In the genomic region with DNA sequence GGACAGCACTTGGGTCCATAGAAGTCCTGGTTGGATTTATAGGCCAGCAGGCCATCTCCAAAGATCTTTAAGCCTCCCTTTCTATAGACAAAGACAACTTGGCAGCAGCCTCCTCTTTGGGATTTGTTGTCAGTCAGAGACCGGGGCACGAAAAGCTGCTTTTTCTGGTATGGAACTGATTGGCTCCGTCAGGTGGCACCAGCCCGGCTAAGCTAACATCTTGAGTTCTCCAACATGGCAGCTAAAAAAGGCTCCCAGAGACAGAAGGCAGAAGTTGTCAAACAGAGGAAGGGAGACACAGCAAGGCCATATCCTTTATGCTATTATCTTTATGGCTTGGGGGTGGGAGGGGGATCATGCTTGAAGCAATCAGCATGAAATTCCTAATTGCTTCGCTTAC, we compare ENCODE assay signal across 17 mouse cellular contexts.
A peak's percentile ranks its signal among the peaks of the same experiment; 100 is the strongest.
DNase-seq lines count a peak whose midpoint lies in the region; ATAC-seq lines count a peak whose summit lies in the region.
"Had no signal": no experiment of that assay in that cellular context is flagged by ENCODE, and none has a peak within 500 bp of the region (broad histone marks: within the 10 kb centered on the region; RNA-seq: fewer than 3 reads in every experiment).

No protein-coding gene starts in this region.

- ATAC-seq in hindbrain, embryonic 12.5 days (ENCODE audit: low FRiP score): no peak
- no peak for ATAC-seq in hindbrain, embryonic 14.5 days (ENCODE audit: low FRiP score)
- ATAC-seq in embryonic facial prominence, embryonic 14.5 days (ENCODE audit: low read depth): no peak
- ATAC-seq in neural tube, embryonic 12.5 days (ENCODE audit: low FRiP score, low read depth): 0 out of 2 replicates have a peak, but pooled peaks have one; percentile 7
- ATAC-seq in liver, embryonic 12.5 days: no peak

- 64% methylated on average over 5 of the region's 5 CpGs for WGBS in hindbrain, embryonic 12.5 days
- 39% methylated on average over 5 of the region's 5 CpGs for WGBS in hindbrain, embryonic 14.5 days
- 53% methylated on average over 5 of the region's 5 CpGs for WGBS in embryonic facial prominence, embryonic 14.5 days
- WGBS in limb, embryonic 10.5 days: 50% methylated on average over 5 of the region's 5 CpGs
- 14% methylated on average over 5 of the region's 5 CpGs for WGBS in neural tube, embryonic 12.5 days
- WGBS in liver, embryonic 12.5 days (ENCODE audit: insufficient replicate concordance): 74% methylated on average over 5 of the region's 5 CpGs

- no peak overlapping the region for H3K4me2 ChIP-seq in hindbrain, embryonic 12.5 days (replicated peaks)
- no peak overlapping the region for H3K4me2 ChIP-seq in hindbrain, embryonic 14.5 days (replicated peaks)
- H3K4me2 ChIP-seq in embryonic facial prominence, embryonic 14.5 days (ENCODE audit: low read depth, low read length): no peak overlapping the region
- peak overlapping the region; percentile 29 for H3K4me2 ChIP-seq in neural tube, embryonic 12.5 days (replicated peaks)
- H3K4me2 ChIP-seq in liver, embryonic 12.5 days: no peak overlapping the region
- H3K4me2 ChIP-seq: lung, embryonic 14.5 days had no signal

- peaks cover 55% of the 10 kb centered on the region for H3K4me1 ChIP-seq in hindbrain, embryonic 12.5 days
- peaks cover 42% of the 10 kb centered on the region for H3K4me1 ChIP-seq in hindbrain, embryonic 14.5 days (replicated peaks; ENCODE audit: control insufficient read depth, insufficient read depth, low read length)
- peaks cover 28% of the 10 kb centered on the region for H3K4me1 ChIP-seq in embryonic facial prominence, embryonic 14.5 days (ENCODE audit: control insufficient read depth, insufficient read depth, low read length)
- H3K4me1 ChIP-seq in limb, embryonic 10.5 days: peaks cover 68% of the 10 kb centered on the region
- peaks cover 66% of the 10 kb centered on the region for H3K4me1 ChIP-seq in neural tube, embryonic 12.5 days
- peaks cover 8% of the 10 kb centered on the region for H3K4me1 ChIP-seq in liver, embryonic 12.5 days

- H3K27ac ChIP-seq in hindbrain, embryonic 12.5 days: peak overlapping the region; percentile 30; the same call in 1 of the 2 replicates
- no peak overlapping the region for H3K27ac ChIP-seq in hindbrain, embryonic 14.5 days
- H3K27ac ChIP-seq in embryonic facial prominence, embryonic 14.5 days (replicated peaks; ENCODE audit: low read depth, low read length): peak overlapping the region; percentile 6; the same call in 1 of the 2 replicates
- peak overlapping the region; percentile 47 for H3K27ac ChIP-seq in limb, embryonic 10.5 days
- H3K27ac ChIP-seq in neural tube, embryonic 12.5 days: no peak overlapping the region
- H3K27ac ChIP-seq in liver, embryonic 12.5 days: no peak overlapping the region
- H3K27ac ChIP-seq: left cerebral cortex, adult 2 months; stomach, postnatal 0 days had no signal

- no peaks in the 10 kb centered on the region for H3K27me3 ChIP-seq in hindbrain, embryonic 12.5 days
- H3K27me3 ChIP-seq in hindbrain, embryonic 14.5 days (ENCODE audit: control insufficient read depth, insufficient read depth, low read length): no peaks in the 10 kb centered on the region
- H3K27me3 ChIP-seq in embryonic facial prominence, embryonic 14.5 days (replicated peaks; ENCODE audit: control insufficient read depth, insufficient read depth, low read length): no peaks in the 10 kb centered on the region
- H3K27me3 ChIP-seq in limb, embryonic 10.5 days (ENCODE audit: low read depth, poor library complexity, severe bottlenecking): no peaks in the 10 kb centered on the region
- H3K27me3 ChIP-seq in neural tube, embryonic 12.5 days (replicated peaks): no peaks in the 10 kb centered on the region
- H3K27me3 ChIP-seq in liver, embryonic 12.5 days (replicated peaks): no peaks in the 10 kb centered on the region

- H3K9me3 ChIP-seq in hindbrain, embryonic 12.5 days (replicated peaks): no peaks in the 10 kb centered on the region
- H3K9me3 ChIP-seq in hindbrain, embryonic 14.5 days (ENCODE audit: control insufficient read depth, low read length): no peaks in the 10 kb centered on the region
- no peaks in the 10 kb centered on the region for H3K9me3 ChIP-seq in embryonic facial prominence, embryonic 14.5 days (ENCODE audit: control insufficient read depth, low read length)
- no peaks in the 10 kb centered on the region for H3K9me3 ChIP-seq in limb, embryonic 10.5 days (replicated peaks)
- H3K9me3 ChIP-seq in neural tube, embryonic 12.5 days: no peaks in the 10 kb centered on the region
- H3K9me3 ChIP-seq in liver, embryonic 12.5 days (replicated peaks): no peaks in the 10 kb centered on the region

- DNase-seq in hindbrain, embryonic 14.5 days (ENCODE audit: low spot score): no peak
- DNase-seq in embryonic facial prominence, embryonic 14.5 days (ENCODE audit: low spot score): peak; percentile 60
- DNase-seq in limb, embryonic 10.5 days (ENCODE audit: low spot score): no peak
- no peak for DNase-seq in T-cell, adult 2 months (ENCODE audit: low spot score)
- DNase-seq: adrenal gland, postnatal 14 days; cerebellum, postnatal 14 days; heart, postnatal 14 days; kidney, adult 11 months; kidney, postnatal 4 days; liver; lung, embryonic 14.5 days had no signal

- no peaks in the 10 kb centered on the region for H3K36me3 ChIP-seq in hindbrain, embryonic 12.5 days
- peaks cover 8% of the 10 kb centered on the region; the same call in 1 of the 2 replicates for H3K36me3 ChIP-seq in hindbrain, embryonic 14.5 days (replicated peaks; ENCODE audit: control insufficient read depth, insufficient read depth)
- H3K36me3 ChIP-seq in embryonic facial prominence, embryonic 14.5 days (ENCODE audit: control insufficient read depth, insufficient read depth, low read length): no peaks in the 10 kb centered on the region
- H3K36me3 ChIP-seq in limb, embryonic 10.5 days: peaks cover 6% of the 10 kb centered on the region
- H3K36me3 ChIP-seq in neural tube, embryonic 12.5 days: 0 out of 2 replicates have a peak, but pooled peaks cover 4% of the 10 kb centered on the region
- no peaks in the 10 kb centered on the region for H3K36me3 ChIP-seq in liver, embryonic 12.5 days
- H3K36me3 ChIP-seq: G1E had no signal

- H3K4me3 ChIP-seq in hindbrain, embryonic 12.5 days: no peak overlapping the region
- no peak overlapping the region for H3K4me3 ChIP-seq in hindbrain, embryonic 14.5 days (replicated peaks; ENCODE audit: low read length)
- H3K4me3 ChIP-seq in embryonic facial prominence, embryonic 14.5 days (ENCODE audit: low read depth, low read length): no peak overlapping the region
- peak overlapping the region; percentile 11; the same call in 1 of the 2 replicates for H3K4me3 ChIP-seq in limb, embryonic 10.5 days
- no peak overlapping the region for H3K4me3 ChIP-seq in neural tube, embryonic 12.5 days
- no peak overlapping the region for H3K4me3 ChIP-seq in liver, embryonic 12.5 days
- H3K4me3 ChIP-seq: left cerebral cortex, adult 2 months had no signal

- no peak overlapping the region for H3K9ac ChIP-seq in hindbrain, embryonic 12.5 days
- H3K9ac ChIP-seq in hindbrain, embryonic 14.5 days: no peak overlapping the region
- H3K9ac ChIP-seq in embryonic facial prominence, embryonic 14.5 days (ENCODE audit: low read depth, low read length): no peak overlapping the region
- H3K9ac ChIP-seq in neural tube, embryonic 12.5 days: no peak overlapping the region
- H3K9ac ChIP-seq in liver, embryonic 12.5 days: no peak overlapping the region
- H3K9ac ChIP-seq: lung, embryonic 14.5 days had no signal

Comparison
In these comparisons a context has a peak if more than half of its experiments do, and no peak if none do; other contexts are left out.
1. H3K27ac ChIP-seq: peak in hindbrain, embryonic 12.5 days (single experiment), embryonic facial prominence, embryonic 14.5 days (single experiment) and limb, embryonic 10.5 days (single experiment); none in hindbrain, embryonic 14.5 days (single experiment), neural tube, embryonic 12.5 days (single experiment) and liver, embryonic 12.5 days (single experiment).